Mouse (Mus musculus): ENCODE measurements around the gene Odf2l. TPM values are rescaled to one million over a fixed set of nuclear protein-coding genes. Genes with fewer than 3 reads are reported as not detected.

The Odf2l gene
- total RNA-seq, 2 experiments from 2014 or later: 17.6 to 30.1 TPM

GRCm38 (mm10) chr3:145195240-145195923, 77.0 kb downstream of the Odf2l start:
- DNase-seq (ENCODE audit: low spot score in 2 of 2): no peak
- intact Hi-C loops (cut with DNase I): no loop called here

GRCm38 (mm10) chr3:145198050-145198449, 79.7 kb downstream of the Odf2l start:
- intact Hi-C loops (cut with DNase I): no loop called here
- no peak for DNase-seq (ENCODE audit: low spot score in 2 of 2)

Other genes starting within 250 kb of the Odf2l start
- not detected for gene Clca4b, start 186.1 kb upstream of the Odf2l start, total RNA-seq (2021)
- gene Clca4a, start 143.5 kb upstream of the Odf2l start, total RNA-seq (2021): not detected
- gene Clca1, start 85.8 kb upstream of the Odf2l start, total RNA-seq (2021): not detected
- not detected for gene Clca2, start 19.1 kb upstream of the Odf2l start, total RNA-seq (2021)
- 1 to 10 TPM; 1.9 to 3.6 TPM for gene Col24a1, start 173.9 kb downstream of the Odf2l start, total RNA-seq (2021)